Mouse (Mus musculus): ENCODE data around the gene Unc5cl.

- TF ChIP-seq CTCF (IDR thresholded peaks at IDR 0.05) = peak; percentile 45
- no peak for TF ChIP-seq EP300 (IDR thresholded peaks at IDR 0.05)
These were observed 134.0 kb downstream of the Unc5cl start for GRCm38 (mm10) chr17:48588674-48589073.

Measured in lung, postnatal 0 days (tissue).